Mouse (Mus musculus): ENCODE measurements at regions not wholly inside any gene's neighbourhood (a gene's known extent, or its start where the extent isn't known, plus 50 kb on each side); places are given as distances from the start of the nearest gene placed in this dataset.

- H3K36me3 ChIP-seq (ENCODE audit: control insufficient read depth, insufficient read depth), result no peaks in the 10 kb centered on the region
- H3K27ac ChIP-seq (ENCODE audit: low read depth, low read length), result no peak overlapping the region
- no peaks in the 10 kb centered on the region for H3K4me1 ChIP-seq (replicated peaks; ENCODE audit: control insufficient read depth, insufficient read depth, low read length)
- H3K4me3 ChIP-seq (ENCODE audit: low read depth, low read length), result no peak overlapping the region
- TF ChIP-seq CTCF (IDR thresholded peaks at IDR 0.05; ENCODE audit: low read depth), result no peak
- WGBS, result 61% methylated on average over 5 of the region's 5 CpGs
- no peak overlapping the region for H3K9ac ChIP-seq (ENCODE audit: low read depth, low read length)
- H3K27me3 ChIP-seq (replicated peaks; ENCODE audit: control insufficient read depth, insufficient read depth, low read length), result no peaks in the 10 kb centered on the region
- ATAC-seq, result no peak
- H3K9me3 ChIP-seq (ENCODE audit: control insufficient read depth), result no peaks in the 10 kb centered on the region
- H3K4me2 ChIP-seq (replicated peaks; ENCODE audit: low read depth), result no peak overlapping the region
These were observed 60.8 kb downstream of the Dmrta2 start for GRCm38 (mm10) chr4:110038696-110039095.

- H3K27ac ChIP-seq (ENCODE audit: low read depth, low read length), result no peak overlapping the region
- no peak overlapping the region for H3K4me2 ChIP-seq (replicated peaks; ENCODE audit: low read depth)
- H3K27me3 ChIP-seq (replicated peaks; ENCODE audit: control insufficient read depth, insufficient read depth, low read length), result no peaks in the 10 kb centered on the region
- no peak overlapping the region for H3K4me3 ChIP-seq (ENCODE audit: low read depth, low read length)
- ATAC-seq, result no peak
- H3K9me3 ChIP-seq (ENCODE audit: control insufficient read depth), result no peaks in the 10 kb centered on the region
- no peaks in the 10 kb centered on the region for H3K36me3 ChIP-seq (ENCODE audit: control insufficient read depth, insufficient read depth)
- TF ChIP-seq CTCF (IDR thresholded peaks at IDR 0.05; ENCODE audit: low read depth), result no peak
- no peaks in the 10 kb centered on the region for H3K4me1 ChIP-seq (replicated peaks; ENCODE audit: control insufficient read depth, insufficient read depth, low read length)
- H3K9ac ChIP-seq (ENCODE audit: low read depth, low read length), result no peak overlapping the region
- WGBS, result 74% methylated on average over 17 of the region's 17 CpGs
These were observed 67.2 kb downstream of the Dmrta2 start for GRCm38 (mm10) chr4:110044851-110045618.

- Histone ChIP-seq H3K27ac (ENCODE audit: low read depth, low read length) (no peak overlapping the region), H3K4me3 (ENCODE audit: low read depth, low read length) (no peak overlapping the region), H3K27me3 (replicated peaks; ENCODE audit: control insufficient read depth, insufficient read depth, low read length) (no peaks in the 10 kb centered on the region), H3K36me3 (ENCODE audit: control insufficient read depth, insufficient read depth) (no peaks in the 10 kb centered on the region), H3K9me3 (ENCODE audit: control insufficient read depth) (no peaks in the 10 kb centered on the region), H3K9ac (ENCODE audit: low read depth, low read length) (no peak overlapping the region), H3K4me1 (replicated peaks; ENCODE audit: control insufficient read depth, insufficient read depth, low read length) (no peaks in the 10 kb centered on the region), H3K4me2 (replicated peaks; ENCODE audit: low read depth) (no peak overlapping the region)
- WGBS, result 85% methylated on average over 12 of the region's 12 CpGs
- TF ChIP-seq CTCF (IDR thresholded peaks at IDR 0.05; ENCODE audit: low read depth), result no peak
- no peak for ATAC-seq
These were observed 67.9 kb downstream of the Dmrta2 start for GRCm38 (mm10) chr4:110045651-110046269.

GRCm38 (mm10) chr4:110046270-110046651 is 68.4 kb downstream of the Dmrta2 start:
- H3K4me2 ChIP-seq (replicated peaks; ENCODE audit: low read depth), result no peak overlapping the region
- TF ChIP-seq CTCF (IDR thresholded peaks at IDR 0.05; ENCODE audit: low read depth), result no peak
- no peak for ATAC-seq
- no peak overlapping the region for H3K9ac ChIP-seq (ENCODE audit: low read depth, low read length)
- 89% methylated on average over 11 of the region's 11 CpGs for WGBS
- no peak overlapping the region for H3K4me3 ChIP-seq (ENCODE audit: low read depth, low read length)
- H3K4me1 ChIP-seq (replicated peaks; ENCODE audit: control insufficient read depth, insufficient read depth, low read length), result no peaks in the 10 kb centered on the region
- no peaks in the 10 kb centered on the region for H3K36me3 ChIP-seq (ENCODE audit: control insufficient read depth, insufficient read depth)
- H3K27me3 ChIP-seq (replicated peaks; ENCODE audit: control insufficient read depth, insufficient read depth, low read length), result no peaks in the 10 kb centered on the region
- H3K9me3 ChIP-seq (ENCODE audit: control insufficient read depth), result no peaks in the 10 kb centered on the region
- H3K27ac ChIP-seq (ENCODE audit: low read depth, low read length), result no peak overlapping the region

- Histone ChIP-seq H3K9me3 (ENCODE audit: control insufficient read depth) (no peaks in the 10 kb centered on the region), H3K27me3 (replicated peaks; ENCODE audit: control insufficient read depth, insufficient read depth, low read length) (no peaks in the 10 kb centered on the region), H3K27ac (ENCODE audit: low read depth, low read length) (no peak overlapping the region), H3K4me3 (ENCODE audit: low read depth, low read length) (peak overlapping the region; percentile 36), H3K9ac (ENCODE audit: low read depth, low read length) (no peak overlapping the region), H3K4me2 (replicated peaks; ENCODE audit: low read depth) (peak overlapping the region; percentile 72), H3K4me1 (replicated peaks; ENCODE audit: control insufficient read depth, insufficient read depth, low read length) (no peaks in the 10 kb centered on the region), H3K36me3 (ENCODE audit: control insufficient read depth, insufficient read depth) (no peaks in the 10 kb centered on the region)
- 5% methylated on average over 40 of the region's 40 CpGs for WGBS
- ATAC-seq, result peak; percentile 73
- TF ChIP-seq CTCF (IDR thresholded peaks at IDR 0.05; ENCODE audit: low read depth), result peak; percentile 99
These were observed 72.8 kb downstream of the Dmrta2 start for GRCm38 (mm10) chr4:110050393-110051280.

- no peak for TF ChIP-seq CTCF (IDR thresholded peaks at IDR 0.05; ENCODE audit: low read depth)
These were observed 73.4 kb downstream of the Dmrta2 start for GRCm38 (mm10) chr4:110051281-110051665.

More at GRCm38 (mm10) chr4:110051281-110051665, 73.4 kb downstream of the Dmrta2 start:
- H3K9ac ChIP-seq (ENCODE audit: low read depth, low read length), result no peak overlapping the region
- H3K36me3 ChIP-seq (ENCODE audit: control insufficient read depth, insufficient read depth), result no peaks in the 10 kb centered on the region
- no peaks in the 10 kb centered on the region for H3K9me3 ChIP-seq (ENCODE audit: control insufficient read depth)
- no peaks in the 10 kb centered on the region for H3K4me1 ChIP-seq (replicated peaks; ENCODE audit: control insufficient read depth, insufficient read depth, low read length)
- peak overlapping the region; percentile 36 for H3K4me3 ChIP-seq (ENCODE audit: low read depth, low read length)
- peak overlapping the region; percentile 72 for H3K4me2 ChIP-seq (replicated peaks; ENCODE audit: low read depth)
- 18% methylated on average over 12 of the region's 12 CpGs for WGBS
- no peaks in the 10 kb centered on the region for H3K27me3 ChIP-seq (replicated peaks; ENCODE audit: control insufficient read depth, insufficient read depth, low read length)
- H3K27ac ChIP-seq (ENCODE audit: low read depth, low read length), result no peak overlapping the region
- no peak for ATAC-seq

All from intestine, postnatal 0 days (tissue).